Mouse (Mus musculus) NIH3T3 (cell line): ENCODE measurements at regions not wholly inside any gene's neighbourhood (a gene's known extent, or its start where the extent isn't known, plus 50 kb on each side); places are given as distances from the start of the nearest gene placed in this dataset.
A peak's percentile ranks its signal among the peaks of the same experiment; 100 is the strongest.

Source experiments
- DNase-seq: peaks from one replicate; pipeline ENCODE4 v3.0.0-alpha.2; 2012; ENCODE audit warnings: low read depth

GRCm38 (mm10) chr1:18849038-18849437, 253.8 kb upstream of the Tfap2d start:
- no peak for DNase-seq

- no peak for DNase-seq
Observed at GRCm38 (mm10) chr1:18857457-18857856, 245.4 kb upstream of the Tfap2d start.

GRCm38 (mm10) chr1:18903266-18903665, 199.6 kb upstream of the Tfap2d start:
- no peak for DNase-seq

GRCm38 (mm10) chr1:18903696-18904095, 199.1 kb upstream of the Tfap2d start:
- no peak for DNase-seq

GRCm38 (mm10) chr1:18911578-18911977, 191.2 kb upstream of the Tfap2d start:
- DNase-seq = no peak

- DNase-seq = no peak
Observed at GRCm38 (mm10) chr1:18956276-18956675, 146.5 kb upstream of the Tfap2d start.

- DNase-seq = no peak
Observed at GRCm38 (mm10) chr1:18956975-18957374, 145.8 kb upstream of the Tfap2d start.

GRCm38 (mm10) chr1:18961464-18961863, 141.4 kb upstream of the Tfap2d start:
- no peak for DNase-seq

GRCm38 (mm10) chr1:18961889-18962288, 140.9 kb upstream of the Tfap2d start:
- no peak for DNase-seq

- DNase-seq = no peak
Observed at GRCm38 (mm10) chr1:18968935-18969334, 133.9 kb upstream of the Tfap2d start.

GRCm38 (mm10) chr1:18970173-18970572, 132.6 kb upstream of the Tfap2d start:
- DNase-seq = no peak

GRCm38 (mm10) chr1:18973826-18974620, 128.8 kb upstream of the Tfap2d start:
- no peak for DNase-seq

- DNase-seq = no peak
Observed at GRCm38 (mm10) chr1:18974860-18975439, 127.9 kb upstream of the Tfap2d start.

GRCm38 (mm10) chr1:18975500-18975899, 127.3 kb upstream of the Tfap2d start:
- no peak for DNase-seq

GRCm38 (mm10) chr1:18976705-18977309, 126.0 kb upstream of the Tfap2d start:
- peak; percentile 7 for DNase-seq

GRCm38 (mm10) chr1:18979141-18979540, 123.7 kb upstream of the Tfap2d start:
- no peak for DNase-seq

- no peak for DNase-seq
Observed at GRCm38 (mm10) chr1:19016778-19017177, 86.0 kb upstream of the Tfap2d start.
